Mouse (Mus musculus) right cerebral cortex, postnatal 25 days (tissue): ENCODE data around the gene Adam12.

ENCODE experiments used
- DNase-seq: peaks from one replicate; pipeline ENCODE4 v3.0.0; 2022

Adam12 gene

DNA sequence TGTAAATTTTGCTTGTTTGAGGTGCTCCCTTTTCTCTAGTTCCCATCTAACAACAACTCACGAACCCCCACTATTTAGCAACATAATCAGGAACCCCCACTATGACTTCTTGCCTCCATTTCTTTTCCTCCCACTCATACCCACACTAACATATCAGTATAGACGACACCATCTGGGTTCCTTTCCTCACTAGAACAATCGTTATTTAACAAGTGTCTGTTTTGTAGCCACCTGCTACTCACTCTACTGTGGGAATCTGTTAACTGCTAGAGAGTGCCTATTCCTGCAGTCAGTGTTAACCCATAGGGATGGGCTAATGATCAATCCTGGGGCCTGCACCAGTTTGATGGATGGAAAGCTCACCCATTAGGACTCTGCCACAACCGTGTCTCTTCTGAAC is 245.7 kb downstream of the Adam12 start:
- DNase-seq = no peak

DNA sequence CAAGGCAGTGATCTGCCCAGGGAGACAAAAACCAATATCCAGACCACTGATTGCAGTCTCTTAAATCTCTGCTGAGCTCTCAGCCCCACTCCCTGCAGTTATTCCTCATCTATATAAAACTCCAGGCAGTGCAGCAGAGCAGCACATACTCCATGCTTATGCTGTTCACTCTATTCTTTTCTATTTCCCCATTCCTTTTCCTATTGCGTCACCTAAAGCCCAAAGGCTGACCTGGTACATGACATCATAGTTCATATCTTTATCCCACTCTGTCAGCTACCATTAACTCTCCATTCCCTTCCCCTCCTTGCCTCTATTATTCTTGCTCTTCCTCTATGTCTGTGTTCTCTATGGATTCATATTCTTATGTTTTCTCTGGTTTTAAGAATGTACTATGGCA is 246.3 kb downstream of the Adam12 start:
- DNase-seq = no peak

DNA sequence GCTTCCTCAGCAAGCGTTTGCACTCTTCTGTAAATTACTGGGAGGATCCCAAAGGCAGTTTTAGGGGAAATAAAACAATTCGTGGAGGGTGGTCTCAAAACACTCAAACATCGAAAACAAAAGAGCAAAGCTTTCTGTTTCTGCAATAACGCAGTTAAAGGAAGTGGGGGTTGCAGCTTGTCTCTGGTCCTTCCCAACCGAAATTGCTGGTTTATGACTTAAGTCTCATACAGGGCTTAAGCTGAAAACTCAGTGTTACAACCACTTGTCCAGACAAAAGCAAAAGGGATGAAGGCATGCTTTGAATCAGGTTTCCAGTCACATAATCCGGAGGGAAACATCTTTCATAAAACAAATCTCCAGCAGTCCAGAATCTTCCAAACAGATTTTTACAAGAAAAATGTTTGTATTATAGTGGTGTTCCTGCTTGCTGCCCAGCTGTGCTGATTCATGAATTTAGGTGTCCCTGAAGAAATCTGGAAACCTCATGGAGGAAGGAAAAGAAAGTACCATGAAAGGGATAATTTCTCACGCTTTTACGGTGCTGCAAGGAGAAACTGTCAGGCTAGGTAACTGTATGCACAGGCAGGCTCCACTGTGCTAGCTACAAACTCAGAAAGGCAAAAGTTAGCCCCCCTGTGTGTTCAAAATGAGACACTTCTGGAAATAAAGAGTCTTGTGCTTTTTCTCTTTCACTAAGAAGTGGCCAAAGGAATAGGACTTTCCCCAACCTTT is 255.4 kb downstream of the Adam12 start:
- no peak for DNase-seq

DNA sequence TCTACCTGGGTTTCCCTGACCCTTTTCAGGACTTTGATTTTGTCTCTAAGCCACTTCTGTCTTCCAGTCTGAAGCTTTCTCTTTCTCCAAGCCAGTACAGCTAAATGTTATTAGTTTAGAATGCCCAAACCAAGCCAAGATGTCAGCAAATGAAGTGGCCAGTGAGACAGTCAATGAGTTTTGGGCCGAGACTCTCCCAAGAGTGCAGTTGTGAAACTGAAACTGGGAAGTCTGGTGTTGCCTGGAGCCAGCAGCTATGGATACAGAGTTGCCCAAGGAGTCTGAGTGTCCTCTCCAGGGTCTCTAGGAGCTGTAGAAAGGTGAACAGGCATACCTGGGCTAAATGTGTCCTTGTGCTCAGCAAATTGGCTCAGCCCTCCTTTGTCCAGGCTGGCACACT is 260.9 kb downstream of the Adam12 start:
- DNase-seq = no peak

DNA sequence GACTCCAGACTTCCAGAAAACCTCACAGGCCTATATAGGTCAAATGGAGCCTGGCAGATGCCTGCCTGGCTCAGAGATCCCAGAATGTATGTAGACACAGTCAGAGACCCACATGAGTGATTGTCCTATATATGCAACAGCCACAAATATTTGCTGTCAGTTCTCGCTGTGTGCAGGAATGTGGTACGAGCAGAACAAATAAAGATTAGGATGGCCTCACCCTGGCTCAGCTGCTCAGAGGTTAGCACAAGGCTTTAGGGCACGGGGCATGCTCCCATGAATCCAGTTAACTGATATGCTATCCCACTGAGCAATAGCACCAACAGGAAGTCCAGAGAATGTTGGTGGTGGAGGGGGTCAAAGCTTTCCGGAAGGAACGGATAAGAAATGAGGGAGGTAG is 261.5 kb downstream of the Adam12 start:
- no peak for DNase-seq

DNA sequence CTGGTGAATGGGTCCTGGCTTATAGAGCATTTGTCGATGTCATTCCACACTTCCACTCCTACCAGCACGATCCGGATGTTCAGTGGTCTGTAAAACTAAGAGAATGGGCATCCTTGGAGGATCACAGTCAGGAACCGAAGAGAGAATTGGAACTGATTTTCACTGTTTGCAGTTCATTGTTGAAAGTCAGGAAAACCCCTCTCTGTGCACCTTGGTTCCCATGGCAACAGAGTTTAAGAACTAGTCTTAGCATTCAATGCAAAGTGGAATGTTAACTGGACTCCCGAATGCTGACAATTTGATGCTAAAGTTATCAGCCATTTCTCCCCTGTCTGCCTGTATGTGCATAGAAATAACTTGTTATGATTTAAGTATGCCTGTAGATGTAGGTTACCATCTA is 264.0 kb downstream of the Adam12 start:
- DNase-seq = no peak

DNA sequence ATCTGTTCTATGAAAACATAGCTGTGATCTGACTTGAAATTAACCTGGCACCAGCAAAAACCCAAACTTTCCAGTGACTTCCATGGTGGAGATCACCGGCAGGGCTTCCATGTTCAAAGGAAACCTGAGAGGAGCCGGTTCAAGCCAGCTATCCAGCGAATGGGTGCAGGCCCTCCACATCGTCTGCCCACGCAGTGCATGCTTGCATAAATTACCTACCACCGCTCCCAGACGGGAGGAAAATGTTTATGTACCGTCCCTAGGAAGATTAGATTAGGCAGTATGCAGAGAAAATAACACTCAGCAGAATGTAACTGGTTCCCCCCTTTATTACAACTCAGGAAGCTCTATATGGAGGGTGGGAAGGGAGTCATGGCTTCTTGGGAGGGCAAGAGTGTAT is 268.4 kb downstream of the Adam12 start:
- no peak for DNase-seq

DNA sequence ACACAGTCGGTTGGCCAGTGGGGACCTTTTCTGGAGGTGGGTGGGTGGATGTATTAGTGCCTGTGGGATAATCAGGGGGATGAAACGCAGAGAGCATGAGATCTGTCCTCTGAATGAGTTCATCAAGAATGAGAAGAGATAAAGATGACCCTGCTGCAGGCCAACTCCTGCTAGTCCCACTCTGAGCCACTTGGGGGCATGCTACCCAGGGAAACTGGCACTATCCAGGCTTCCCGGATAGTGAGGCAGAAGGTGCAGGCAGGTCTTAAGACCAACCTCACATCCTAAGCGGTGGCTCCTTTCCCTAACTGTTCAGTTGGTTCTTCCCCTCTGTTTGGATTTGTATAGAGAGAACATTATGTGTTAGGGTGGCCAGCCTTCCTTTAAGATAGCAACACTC is 272.7 kb downstream of the Adam12 start:
- DNase-seq = peak; percentile 30

DNA sequence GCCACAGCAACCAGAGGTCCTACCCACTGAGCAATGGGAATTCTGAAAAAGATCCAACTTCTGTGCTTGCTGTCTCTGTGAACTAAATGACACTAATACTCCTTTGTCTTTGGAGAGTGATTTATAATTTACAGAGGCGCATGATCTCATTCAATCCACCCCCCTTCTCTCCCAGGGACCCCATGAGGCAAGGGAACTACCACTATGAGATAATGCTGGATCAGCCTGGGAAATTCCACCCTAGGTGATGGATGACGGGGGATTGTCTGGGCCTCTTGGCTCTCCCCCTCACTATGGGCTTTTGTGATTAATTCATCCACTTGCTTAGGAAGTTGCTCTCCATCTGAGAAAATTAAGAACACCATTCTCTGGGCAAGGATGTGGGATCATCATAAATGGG is 274.1 kb downstream of the Adam12 start:
- no peak for DNase-seq

DNA sequence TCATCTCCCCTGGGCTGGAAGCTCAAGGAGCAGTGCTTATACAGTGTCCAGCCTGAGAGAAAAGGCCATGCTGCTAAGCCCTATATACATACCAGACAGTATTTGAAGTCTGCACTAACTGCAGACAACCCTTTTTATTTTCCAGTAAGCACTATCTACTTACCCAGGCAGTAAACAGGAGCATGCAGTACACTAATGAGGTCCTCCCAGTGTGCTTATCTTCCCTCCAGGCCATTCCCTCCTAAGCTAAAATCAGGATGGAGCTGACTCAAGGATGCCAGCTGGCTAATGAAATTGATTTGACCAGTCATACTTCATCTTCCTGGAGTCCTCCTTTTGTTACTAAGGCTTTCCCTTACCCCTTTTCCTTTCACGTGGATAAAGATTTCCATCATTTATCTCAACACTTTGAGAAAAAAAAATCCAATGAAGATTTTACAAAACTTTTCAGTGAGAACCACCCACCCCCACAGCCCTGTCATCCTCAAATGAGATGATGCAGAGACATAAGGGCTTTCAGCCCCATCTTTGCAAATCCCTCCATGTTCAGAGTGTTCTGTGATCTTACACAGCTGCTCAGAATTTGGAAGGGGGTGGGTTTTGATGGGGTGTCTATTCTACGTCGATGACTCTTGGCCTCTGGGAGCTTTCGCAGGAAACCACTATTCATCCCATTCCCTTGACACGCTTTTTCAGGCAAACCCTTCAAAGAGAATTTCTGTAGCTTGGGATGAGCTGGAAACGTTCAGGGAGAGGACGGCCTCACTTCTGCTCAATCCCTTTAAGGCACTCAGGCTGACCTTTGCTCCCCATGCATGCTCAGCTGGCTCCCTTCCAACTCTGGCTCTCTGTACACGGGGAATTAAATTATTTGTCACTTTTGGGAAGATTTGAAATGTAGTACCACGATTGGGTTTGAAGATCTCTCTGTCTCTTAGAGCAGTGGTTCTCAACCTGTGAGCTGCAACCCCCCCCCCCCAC is 277.5 kb downstream of the Adam12 start:
- DNase-seq = no peak

DNA sequence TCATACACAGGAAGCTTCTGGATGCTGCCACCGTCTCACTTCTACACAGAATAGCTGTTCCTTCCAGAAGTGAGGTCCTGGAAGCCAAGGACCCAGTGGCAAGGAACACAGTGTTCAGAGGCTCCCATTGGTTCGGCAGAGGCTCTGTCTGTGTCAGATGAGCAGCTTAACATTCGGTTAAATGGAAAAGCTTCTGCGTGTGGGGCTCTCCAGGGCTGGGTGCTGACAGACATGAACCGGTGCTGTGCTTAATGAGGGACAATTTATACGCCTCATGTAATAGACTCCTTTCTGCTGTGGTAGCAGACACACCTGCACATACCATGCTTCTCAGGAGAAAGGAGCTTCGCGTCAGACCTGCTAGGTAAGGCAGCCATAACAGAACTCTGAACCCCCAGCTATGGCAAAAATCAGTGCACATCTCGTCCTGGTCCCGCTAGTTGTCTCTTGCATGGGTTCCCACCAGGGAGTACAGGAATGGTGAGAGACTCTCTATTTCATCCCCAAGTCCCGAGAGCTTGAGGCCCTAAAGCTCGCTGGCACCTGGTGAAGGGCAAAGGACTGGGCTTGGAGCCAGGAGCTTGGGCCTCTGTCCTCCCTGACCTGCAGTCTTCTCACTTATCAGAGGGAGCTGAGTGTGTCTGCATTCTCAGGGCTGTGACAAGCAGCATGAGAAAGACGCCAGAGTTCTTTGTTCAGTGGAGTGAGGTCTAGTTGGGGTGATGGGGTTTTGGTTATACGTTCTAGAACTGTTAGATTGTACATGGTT is 280.0 kb downstream of the Adam12 start:
- DNase-seq = no peak

DNA sequence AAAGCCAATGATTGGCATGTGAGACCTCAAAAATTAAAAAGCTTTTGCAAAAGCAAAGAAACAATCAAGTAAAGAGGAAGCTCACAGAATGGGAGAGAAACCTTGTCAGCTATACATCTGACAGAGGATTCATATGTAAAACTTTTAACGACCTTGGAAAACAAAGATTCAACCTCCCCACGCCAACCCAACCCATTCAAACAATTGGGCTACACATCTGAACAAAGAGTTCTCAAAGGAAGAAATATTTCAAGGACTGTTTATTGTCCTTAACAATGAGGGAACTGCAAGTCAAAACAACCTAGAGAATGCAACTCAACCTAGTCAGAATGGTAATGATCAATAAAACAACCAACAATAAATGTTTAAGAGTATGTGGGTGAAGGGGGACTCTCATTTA is 284.6 kb downstream of the Adam12 start:
- no peak for DNase-seq

DNA sequence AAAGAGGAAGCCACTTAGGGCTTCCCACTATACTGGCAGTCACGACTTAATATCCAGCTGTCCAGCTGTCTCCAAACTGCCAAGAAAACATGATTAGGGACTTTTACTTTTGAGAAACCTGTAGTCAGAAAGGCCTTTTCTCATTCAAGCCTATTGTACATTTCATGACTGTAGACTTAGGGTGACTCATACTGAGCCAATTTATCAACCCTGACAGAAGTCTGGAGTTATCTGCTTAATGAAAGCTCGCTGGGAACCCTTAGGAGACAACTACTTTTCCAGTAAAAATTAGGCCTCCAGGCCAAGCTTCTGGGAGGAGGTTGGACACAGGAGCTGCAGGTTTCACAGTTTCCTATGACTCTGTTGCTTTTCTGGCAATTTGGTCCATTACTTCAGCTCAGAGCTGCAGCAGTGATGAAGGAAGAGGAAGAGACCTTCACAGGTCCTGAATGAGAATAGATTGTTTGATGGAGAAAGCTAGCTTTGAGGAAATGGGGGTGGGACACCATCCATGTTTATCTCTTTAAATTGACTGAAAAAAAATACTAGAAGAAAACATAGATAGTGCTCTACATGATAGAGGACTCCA is 285.1 kb downstream of the Adam12 start:
- DNase-seq = no peak

DNA sequence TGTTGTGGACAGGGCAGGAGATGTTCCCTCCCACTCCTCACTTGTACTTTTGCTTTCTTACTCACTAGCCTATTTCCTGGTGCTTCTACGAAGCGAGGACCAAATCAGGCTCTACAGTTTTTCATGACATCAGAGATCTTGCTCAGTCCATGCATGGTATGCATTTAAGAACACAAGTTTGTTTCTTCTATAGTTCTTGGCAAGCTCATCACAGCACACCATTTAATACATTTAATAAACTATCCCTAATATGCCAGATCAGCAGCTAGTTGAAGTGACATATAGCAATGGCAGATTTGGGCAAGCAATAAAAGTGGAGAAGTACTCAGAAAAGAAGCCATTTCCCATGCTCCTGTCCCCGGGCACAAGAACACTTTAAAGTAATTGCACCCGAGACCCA is 285.8 kb downstream of the Adam12 start:
- no peak for DNase-seq

DNA sequence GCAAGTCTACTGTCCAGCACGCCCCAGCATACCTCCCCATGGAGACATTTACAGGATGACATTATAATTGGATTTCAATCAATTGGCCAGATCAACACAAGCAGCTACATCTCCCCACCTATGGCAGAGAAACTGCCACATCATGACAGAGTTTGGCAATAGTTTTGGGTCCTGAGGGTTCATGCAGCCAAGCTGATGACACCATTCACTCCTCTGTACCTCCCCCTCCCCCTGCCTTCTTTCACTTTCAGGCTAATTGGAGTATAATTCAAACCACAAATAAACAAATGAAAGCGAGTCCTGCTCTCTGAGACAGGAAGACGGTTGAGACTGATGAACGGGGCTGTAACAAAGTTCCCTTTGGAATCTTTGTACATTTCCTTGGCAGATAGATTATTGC is 291.5 kb downstream of the Adam12 start:
- DNase-seq = no peak

DNA sequence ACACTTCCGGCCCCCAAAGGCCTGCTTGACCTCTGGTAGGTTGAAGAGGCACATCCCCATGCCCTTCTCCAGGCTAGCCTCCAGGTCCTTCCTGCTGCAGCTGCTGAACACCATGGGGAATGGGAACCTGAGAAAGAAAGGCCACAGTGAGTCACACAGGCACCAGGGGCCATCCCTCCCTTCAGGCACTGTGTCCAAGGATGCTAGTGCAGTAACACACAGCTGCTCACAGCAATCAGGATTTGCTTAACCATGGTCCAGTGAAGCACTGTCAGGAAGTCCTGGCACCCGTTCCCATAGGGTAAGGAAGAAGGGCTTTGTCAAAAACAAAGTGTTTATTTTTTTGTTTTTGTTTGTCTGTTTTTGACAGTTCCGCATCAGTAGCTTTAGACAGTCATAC is 294.5 kb downstream of the Adam12 start:
- DNase-seq = no peak

DNA sequence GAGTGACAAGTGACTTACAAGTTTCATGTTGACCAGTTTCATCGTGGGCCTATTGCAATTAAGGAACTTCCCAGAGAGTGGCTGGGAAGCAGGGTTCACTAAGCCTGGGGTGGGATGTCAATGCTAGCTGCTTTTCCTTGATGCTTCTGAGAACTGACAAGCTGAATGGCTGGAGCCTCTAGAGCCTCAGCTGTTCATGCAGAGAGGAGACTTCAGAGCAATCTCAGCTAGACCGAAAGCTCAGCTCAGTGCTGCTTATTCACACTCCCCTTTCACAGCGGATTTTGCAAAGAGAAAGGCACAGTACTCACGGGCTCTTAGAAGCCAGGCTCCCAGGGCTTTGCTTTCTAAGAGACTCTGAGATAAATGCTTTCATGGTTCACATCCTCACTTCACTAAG is 295.6 kb downstream of the Adam12 start:
- DNase-seq = no peak

DNA sequence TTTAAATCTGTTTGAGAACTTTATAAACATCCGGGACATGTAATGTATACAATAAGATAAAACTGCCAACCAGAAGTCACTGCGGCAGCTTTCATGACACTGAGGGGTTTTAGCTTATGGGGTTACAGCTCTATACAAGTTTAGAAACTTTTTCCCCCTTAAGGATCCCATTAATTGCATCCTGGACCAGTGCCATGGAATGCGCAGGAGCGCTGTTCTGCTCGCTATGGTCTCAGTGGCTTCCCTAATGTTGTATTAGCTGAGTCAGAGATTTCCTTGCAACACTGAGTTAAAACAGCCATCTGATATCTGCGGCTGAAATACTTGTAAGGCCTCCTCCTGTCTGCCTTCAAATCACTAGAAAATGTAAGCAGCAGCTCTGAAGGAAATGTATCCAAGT is 298.6 kb downstream of the Adam12 start:
- no peak for DNase-seq

DNA sequence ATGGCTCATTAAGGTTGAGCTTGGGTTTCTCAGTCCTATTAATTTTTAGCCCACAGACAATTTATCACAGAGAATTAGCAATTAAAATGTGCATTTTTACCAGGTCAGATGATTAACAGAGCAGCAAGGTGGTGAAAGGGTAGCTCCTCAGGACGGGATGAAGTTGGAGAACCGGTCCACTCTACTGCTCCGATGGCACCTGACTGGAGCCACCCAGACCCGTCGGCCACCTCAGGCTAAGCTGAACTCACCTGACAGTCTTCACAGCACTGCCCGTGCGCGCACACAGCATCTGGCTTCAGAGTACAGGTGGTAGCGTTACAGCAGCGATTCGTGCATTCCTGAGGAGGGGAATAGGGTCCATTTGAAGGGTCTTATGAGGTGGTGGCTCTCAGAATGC is 300.5 kb downstream of the Adam12 start:
- no peak for DNase-seq

DNA sequence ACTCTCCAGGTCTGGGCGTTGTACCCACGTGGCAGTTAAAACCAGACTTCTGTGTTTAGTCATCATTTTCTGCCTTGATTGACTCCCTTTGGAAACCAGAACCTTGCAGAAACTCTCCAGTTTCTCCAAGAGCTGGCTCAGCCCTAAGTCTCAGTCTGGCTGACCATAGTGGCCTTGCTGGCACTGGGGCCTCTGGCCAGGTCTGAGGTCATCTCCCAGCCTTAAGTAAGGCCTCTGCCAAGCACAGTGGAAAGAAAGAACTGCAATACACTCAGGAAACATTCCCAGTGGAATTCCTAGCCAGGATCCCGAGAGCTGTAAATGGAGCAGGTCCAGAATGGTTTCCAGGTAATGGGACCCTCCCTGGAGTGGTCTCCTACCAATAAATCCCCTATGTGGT is 303.0 kb downstream of the Adam12 start:
- no peak for DNase-seq

DNA sequence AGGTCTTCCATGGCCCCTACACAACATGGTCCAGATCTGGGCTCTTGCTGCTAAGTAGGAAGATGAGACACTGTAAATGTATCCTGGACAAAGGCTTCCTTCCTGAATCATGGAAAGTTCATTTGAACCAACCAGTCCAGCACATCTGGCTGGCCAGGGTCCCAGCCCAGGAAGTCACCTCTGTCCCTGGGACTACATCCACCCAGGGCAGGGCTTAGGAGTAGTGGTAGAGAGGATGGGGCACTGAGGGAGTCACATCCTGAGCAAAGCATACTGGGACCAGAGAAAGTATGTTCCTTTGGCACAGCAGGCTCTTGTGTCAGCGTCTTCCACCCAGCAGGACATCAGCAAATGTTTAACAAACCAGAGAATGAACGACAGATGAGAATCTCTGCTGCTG is 306.2 kb downstream of the Adam12 start:
- DNase-seq = no peak

DNA sequence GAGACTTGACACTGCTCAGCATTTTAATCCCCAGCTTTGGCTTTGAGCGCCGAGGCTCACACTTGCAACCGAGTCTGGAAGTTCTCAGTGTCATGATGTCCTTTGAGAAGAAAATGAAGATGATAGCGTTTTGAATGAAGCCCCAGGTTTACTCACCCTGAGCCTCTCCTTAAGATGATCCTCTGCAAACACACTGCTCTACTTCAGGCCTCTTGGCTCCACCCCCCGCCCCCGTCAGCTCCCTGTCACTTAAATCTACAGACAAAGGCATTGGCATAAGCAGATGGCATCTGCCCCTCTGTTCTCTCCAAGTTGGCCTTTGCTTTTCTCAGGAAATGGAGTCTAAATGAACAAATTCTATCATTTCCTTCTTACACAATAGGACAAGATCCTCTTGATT is 308.0 kb downstream of the Adam12 start:
- DNase-seq = no peak

DNA sequence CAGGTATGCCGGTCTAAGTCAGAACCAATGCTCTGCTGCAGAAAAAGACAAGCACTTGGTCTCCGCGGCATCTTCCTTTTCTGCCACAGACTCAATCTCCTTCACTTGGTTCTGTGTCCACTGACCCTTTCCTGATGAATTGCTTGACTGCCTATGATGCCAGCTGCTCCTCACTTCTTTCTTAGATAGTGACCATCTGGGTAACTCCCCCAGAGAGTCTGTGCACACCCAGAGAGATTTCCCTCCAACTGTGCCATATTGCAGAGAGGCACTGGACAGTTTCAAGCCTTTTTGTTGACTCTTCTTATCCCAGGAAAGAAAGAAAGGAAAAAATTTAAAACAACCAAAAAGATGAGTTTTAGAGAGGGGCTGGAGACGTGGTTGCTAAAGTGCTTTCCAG is 310.7 kb downstream of the Adam12 start:
- no peak for DNase-seq
